Mouse (Mus musculus) midbrain, embryonic 16.5 days (tissue): ENCODE measurements around the gene Tubd1. TPM values are rescaled to one million over a fixed set of nuclear protein-coding genes. Genes with fewer than 3 reads are reported as not detected.

Experiments
- ATAC-seq: fragments of 200-750 bp; cut with Nextera tagmentation; 2 replicates; pipeline ENCODE4 v1.8.0; 2017; ENCODE audit warnings: moderate TSS enrichment
- H3K27ac ChIP-seq: fragments of 300-500 bp; sonication (generic); 2 replicates; pipeline ENCODE4 v1.5.1; 2014; ENCODE audit warnings: mild to moderate bottlenecking, low read length, mixed read lengths
- H3K27me3 ChIP-seq: fragments of 300-500 bp; sonication (generic); 2 replicates; pipeline ENCODE4 v1.6.1; 2014; ENCODE audit warnings: low read depth, low read length, mixed read lengths; ENCODE audit not compliant: control insufficient read depth, insufficient read depth
- H3K36me3 ChIP-seq: fragments of 300-500 bp; sonication (generic); 2 replicates; pipeline ENCODE4 v1.6.1; 2014; ENCODE audit warnings: mild to moderate bottlenecking, low read length, moderate library complexity, mixed read lengths; ENCODE audit not compliant: control insufficient read depth, insufficient read depth
- H3K4me1 ChIP-seq: fragments of 300-500 bp; sonication (generic); 2 replicates; pipeline ENCODE4 v1.6.1; 2014; ENCODE audit warnings: mild to moderate bottlenecking, low read length, mixed read lengths; ENCODE audit not compliant: control insufficient read depth, insufficient read depth
- H3K4me2 ChIP-seq: fragments of 300-500 bp; sonication (generic); 2 replicates; pipeline ENCODE4 v1.6.1; 2014; ENCODE audit warnings: mild to moderate bottlenecking, low read length, mixed read lengths
- H3K4me3 ChIP-seq: fragments of 300-500 bp; sonication (generic); 2 replicates; pipeline ENCODE4 v1.5.1; 2014; ENCODE audit warnings: low read depth, mild to moderate bottlenecking, low read length, moderate library complexity, mixed read lengths
- H3K9ac ChIP-seq: fragments of 300-500 bp; sonication (generic); 2 replicates; pipeline ENCODE4 v1.6.1; 2014; ENCODE audit warnings: low read depth, low read length, mixed read lengths
- H3K9me3 ChIP-seq: fragments of 300-500 bp; sonication (generic); replicated peaks from 2 replicates; pipeline ENCODE4 v1.6.1; 2014; ENCODE audit warnings: mild to moderate bottlenecking, low read length, mixed read lengths; ENCODE audit not compliant: control insufficient read depth, poor library complexity, severe bottlenecking
- WGBS: fragments of 180-500 bp; shearing (Covaris S2); extraction: QIAGEN DNeasy Blood & Tissue Kit; methylation state at CpG from one replicate; pipeline ENCODE4 v1.1.7; 2014; 5-methylcytosine and 5-hydroxymethylcytosine counted together
- polyA plus RNA-seq: library from polyadenylated mRNA; unstranded; fragments of >200 nt; fragmentation: Nextera tagmentation; extraction: Ambion mirVana; gene quantifications from 2 replicates; pipeline ENCODE4 v1.2.1, GENCODE M21; 2015

Gene Tubd1
- polyA plus RNA-seq, 1 experiment from 2014 or later: 6.4 TPM

DNA sequence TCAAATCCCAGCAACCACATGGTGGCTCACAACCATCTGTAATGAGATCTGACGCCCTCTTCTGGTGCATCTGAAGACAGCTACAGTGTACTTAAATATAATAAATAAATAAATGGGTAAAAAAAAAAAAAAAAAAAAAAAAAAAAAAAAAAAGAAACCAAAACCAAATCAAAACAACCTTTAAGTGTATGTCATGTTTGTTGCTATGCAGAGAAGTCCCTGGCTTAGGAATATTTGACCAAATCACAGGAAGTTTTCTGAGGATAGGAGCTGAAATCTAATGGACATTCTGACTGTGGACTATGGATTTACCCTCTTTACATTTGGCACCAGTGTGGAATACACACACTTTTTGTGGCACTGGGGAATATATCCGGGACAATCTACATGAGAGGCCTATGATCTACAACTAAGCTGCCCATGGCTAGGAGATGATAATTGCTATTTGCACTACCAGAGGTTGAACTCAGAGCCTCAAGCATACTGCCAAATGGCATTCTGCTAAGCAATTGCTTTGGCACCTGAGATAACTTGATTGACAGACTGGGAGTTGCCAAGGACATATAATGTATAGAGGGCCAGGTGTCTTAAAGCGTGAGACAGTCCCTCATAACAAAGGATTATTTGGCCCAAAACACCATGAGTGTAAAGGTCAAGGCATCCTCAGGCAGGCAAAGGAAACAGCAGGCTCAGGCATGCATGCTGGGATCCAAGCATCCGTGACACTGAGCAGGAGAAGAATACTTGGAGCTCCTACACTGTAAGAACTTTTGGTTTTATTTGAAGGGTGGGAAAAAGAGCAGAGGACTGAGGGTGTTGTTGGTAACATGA, 54.8 kb downstream of the Tubd1 start:
- H3K4me1 ChIP-seq: no peaks in the 10 kb centered on the region
- H3K27ac ChIP-seq: no peak overlapping the region
- no peaks in the 10 kb centered on the region for H3K27me3 ChIP-seq
- H3K4me2 ChIP-seq: no peak overlapping the region
- no peak overlapping the region for H3K9ac ChIP-seq
- H3K4me3 ChIP-seq: no peak overlapping the region
- no peaks in the 10 kb centered on the region for H3K36me3 ChIP-seq
- no peaks in the 10 kb centered on the region for H3K9me3 ChIP-seq
- no peak for ATAC-seq
- 75% methylated on average over 4 of the region's 4 CpGs for WGBS

DNA sequence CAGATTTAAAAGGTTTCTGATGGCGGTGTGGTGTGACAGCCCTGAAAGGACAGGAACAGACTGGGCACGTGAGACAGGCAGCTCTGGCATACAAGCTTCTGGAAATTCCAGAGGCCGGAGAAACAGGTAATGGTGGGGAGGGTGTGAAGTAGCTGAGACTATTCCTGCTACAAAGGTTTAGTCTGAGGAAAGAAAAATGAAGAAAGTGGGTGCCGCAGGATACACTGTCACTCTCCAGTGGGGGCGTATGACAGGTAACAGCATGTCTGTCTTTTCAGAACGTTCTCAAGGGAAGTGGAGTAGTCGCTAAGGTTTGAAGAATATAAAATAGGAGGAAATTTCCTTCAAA, 55.4 kb downstream of the Tubd1 start:
- no peaks in the 10 kb centered on the region for H3K27me3 ChIP-seq
- no peak overlapping the region for H3K27ac ChIP-seq
- no peak overlapping the region for H3K9ac ChIP-seq
- H3K4me1 ChIP-seq: no peaks in the 10 kb centered on the region
- no peak overlapping the region for H3K4me2 ChIP-seq
- WGBS: 92% methylated on average over 7 of the region's 7 CpGs
- H3K9me3 ChIP-seq: no peaks in the 10 kb centered on the region
- ATAC-seq: no peak
- no peaks in the 10 kb centered on the region for H3K36me3 ChIP-seq
- no peak overlapping the region for H3K4me3 ChIP-seq

DNA sequence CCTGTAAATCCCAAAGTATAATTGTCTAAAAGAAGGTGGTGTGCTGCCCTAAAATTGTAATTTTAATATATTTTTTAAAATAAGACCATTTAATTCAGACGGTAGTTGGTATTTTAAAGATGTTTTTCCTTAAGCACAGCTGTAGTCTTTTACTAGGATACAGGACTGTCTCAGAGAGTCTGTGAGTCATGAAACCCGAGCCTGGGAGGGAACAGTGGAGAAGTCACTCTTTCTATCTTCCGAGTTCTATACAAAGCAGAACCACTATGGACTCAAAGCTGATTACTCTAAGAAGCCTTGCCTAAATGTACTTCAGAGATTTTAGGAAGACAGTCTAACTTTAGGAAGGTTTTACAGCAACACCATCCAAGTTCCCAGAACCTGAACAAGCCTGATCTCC, 57.3 kb downstream of the Tubd1 start:
- no peak overlapping the region for H3K9ac ChIP-seq
- H3K4me3 ChIP-seq: no peak overlapping the region
- no peak overlapping the region for H3K27ac ChIP-seq
- WGBS: 63% methylated on average over 3 of the region's 3 CpGs
- peaks cover 7% of the 10 kb centered on the region for H3K36me3 ChIP-seq
- no peak for ATAC-seq
- H3K27me3 ChIP-seq: no peaks in the 10 kb centered on the region
- no peaks in the 10 kb centered on the region for H3K4me1 ChIP-seq
- no peaks in the 10 kb centered on the region for H3K9me3 ChIP-seq
- no peak overlapping the region for H3K4me2 ChIP-seq

DNA sequence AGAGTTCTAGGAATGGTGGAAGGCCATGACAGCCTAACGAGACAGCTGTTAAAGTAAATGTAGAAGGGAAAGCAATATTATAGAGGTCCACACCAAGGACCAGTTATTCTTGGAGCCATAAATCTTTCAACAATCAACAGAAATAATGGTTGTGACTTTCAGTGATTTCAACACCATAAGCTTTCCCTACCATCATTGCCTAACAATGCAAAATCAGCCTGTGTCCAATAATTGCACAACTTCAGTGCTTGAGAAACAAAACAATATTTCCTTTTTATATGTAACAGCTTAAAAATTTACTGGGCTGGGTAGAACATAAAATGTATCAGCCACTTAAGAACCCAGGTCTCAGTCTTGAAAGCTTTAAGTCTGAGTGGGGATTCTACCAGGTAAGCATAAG, 58.9 kb downstream of the Tubd1 start:
- H3K9ac ChIP-seq: no peak overlapping the region
- ATAC-seq: no peak
- WGBS: 100% methylated on average over 1 of the region's 1 CpGs

DNA sequence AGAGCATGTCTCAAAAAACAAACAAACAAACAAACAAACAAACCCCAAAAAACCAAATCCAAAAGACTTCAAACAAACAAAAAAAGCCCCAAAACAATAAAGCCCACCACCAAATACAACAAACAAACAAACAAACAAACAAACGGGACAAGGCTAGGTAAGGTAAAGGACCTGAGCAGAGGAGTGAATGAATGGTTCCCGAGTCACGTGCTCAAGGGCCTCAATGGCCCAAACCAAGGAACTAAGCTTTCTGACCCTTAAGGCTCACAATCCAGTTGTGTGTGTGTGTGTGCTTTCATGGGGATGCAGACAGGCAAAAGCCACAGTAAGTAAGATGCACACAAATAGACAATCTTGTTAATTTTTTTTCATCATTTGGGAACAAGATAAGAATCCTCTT, 59.5 kb downstream of the Tubd1 start:
- no peaks in the 10 kb centered on the region for H3K27me3 ChIP-seq
- H3K4me1 ChIP-seq: no peaks in the 10 kb centered on the region
- H3K9me3 ChIP-seq: no peaks in the 10 kb centered on the region
- H3K9ac ChIP-seq: no peak overlapping the region
- no peak overlapping the region for H3K27ac ChIP-seq
- peaks cover 7% of the 10 kb centered on the region for H3K36me3 ChIP-seq
- H3K4me2 ChIP-seq: no peak overlapping the region
- ATAC-seq: no peak
- no peak overlapping the region for H3K4me3 ChIP-seq
- 96% methylated on average over 3 of the region's 3 CpGs for WGBS

More for the DNA sequence above, 58.9 kb downstream of the Tubd1 start:
- Histone ChIP-seq H3K9me3 (no peaks in the 10 kb centered on the region), H3K27me3 (no peaks in the 10 kb centered on the region), H3K4me3 (no peak overlapping the region), H3K36me3 (peaks cover 7% of the 10 kb centered on the region), H3K4me1 (no peaks in the 10 kb centered on the region), H3K27ac (no peak overlapping the region), H3K4me2 (no peak overlapping the region)

DNA sequence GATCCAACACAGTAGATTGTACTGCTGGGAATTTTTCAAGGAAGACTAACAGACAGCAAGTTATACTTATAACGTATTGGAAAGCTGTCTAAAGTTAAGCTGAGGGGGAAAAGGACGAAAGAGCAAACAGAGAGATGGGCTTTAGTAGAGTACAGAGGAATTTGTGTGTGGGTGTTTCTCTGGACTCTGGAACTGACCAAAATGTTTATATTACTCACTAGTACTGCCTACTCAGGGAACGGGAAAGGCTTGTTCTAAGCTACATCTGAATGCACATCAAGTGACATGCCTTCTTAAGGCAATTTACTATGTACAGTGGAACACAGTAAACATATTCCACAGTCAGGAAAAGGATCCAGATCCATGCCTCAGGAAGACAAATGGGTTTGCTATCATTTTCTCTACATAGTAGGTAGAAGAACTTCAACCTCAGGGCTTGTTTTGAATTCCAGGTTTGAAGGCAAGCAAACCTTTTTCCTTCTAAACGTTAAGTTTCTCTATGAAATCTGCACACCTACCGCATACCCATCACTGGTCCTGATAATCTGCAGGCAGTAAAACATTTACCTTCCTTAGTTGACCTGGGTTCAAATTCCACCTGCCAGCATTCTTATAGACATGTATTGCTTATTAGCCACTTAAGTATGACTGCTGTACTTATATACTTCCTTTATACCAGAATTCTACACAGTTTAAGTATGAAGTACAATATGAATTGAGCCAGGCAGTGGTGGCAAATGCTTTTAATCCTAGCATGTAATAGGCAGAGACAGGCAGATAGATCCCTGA, 60.1 kb downstream of the Tubd1 start:
- Histone ChIP-seq H3K4me1 (no peaks in the 10 kb centered on the region), H3K9ac (no peak overlapping the region), H3K4me3 (no peak overlapping the region), H3K36me3 (peaks cover 8% of the 10 kb centered on the region), H3K9me3 (no peaks in the 10 kb centered on the region), H3K4me2 (no peak overlapping the region), H3K27me3 (no peaks in the 10 kb centered on the region), H3K27ac (no peak overlapping the region)
- ATAC-seq: no peak
- 92% methylated on average over 5 of the region's 5 CpGs for WGBS

DNA sequence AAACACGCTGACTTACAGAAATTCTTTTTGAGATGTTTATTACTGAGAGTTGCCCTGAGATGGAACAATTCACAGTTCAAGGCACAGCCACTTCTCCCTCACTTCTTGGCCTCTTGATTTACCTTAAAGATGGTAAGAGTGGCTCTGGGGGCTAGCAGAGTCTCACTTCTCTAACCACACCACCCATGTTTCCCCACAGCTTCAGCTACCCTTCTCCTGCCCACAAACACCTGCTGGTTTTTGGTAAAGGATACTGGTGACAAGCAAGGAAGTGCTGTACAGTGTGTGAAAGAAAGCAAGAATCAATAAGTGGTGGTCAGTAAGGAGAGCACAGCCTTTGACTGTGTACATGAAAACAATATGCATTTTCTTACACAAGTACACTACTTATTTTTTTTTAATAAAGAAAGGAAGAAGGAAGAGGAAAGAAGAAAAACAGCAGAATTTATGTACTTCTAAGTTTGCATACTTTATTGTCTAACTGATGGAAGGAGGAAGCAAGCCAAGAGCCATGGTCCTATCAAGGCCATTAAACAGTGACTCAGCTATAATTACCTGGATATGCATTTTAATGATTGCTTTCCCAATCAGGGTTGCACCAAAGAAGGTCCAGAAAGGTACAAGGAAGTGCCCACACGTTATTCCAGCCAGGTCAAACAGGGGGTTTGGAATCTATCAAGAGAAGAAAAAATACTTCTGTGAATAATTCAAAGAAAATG, 62.0 kb downstream of the Tubd1 start:
- no peak overlapping the region for H3K4me3 ChIP-seq
- H3K4me1 ChIP-seq: no peaks in the 10 kb centered on the region
- no peak overlapping the region for H3K4me2 ChIP-seq
- ATAC-seq: no peak
- H3K9ac ChIP-seq: no peak overlapping the region
- 97% methylated on average over 2 of the region's 2 CpGs for WGBS
- H3K36me3 ChIP-seq: peaks cover 11% of the 10 kb centered on the region
- H3K27me3 ChIP-seq: no peaks in the 10 kb centered on the region
- no peak overlapping the region for H3K27ac ChIP-seq
- H3K9me3 ChIP-seq: no peaks in the 10 kb centered on the region

DNA sequence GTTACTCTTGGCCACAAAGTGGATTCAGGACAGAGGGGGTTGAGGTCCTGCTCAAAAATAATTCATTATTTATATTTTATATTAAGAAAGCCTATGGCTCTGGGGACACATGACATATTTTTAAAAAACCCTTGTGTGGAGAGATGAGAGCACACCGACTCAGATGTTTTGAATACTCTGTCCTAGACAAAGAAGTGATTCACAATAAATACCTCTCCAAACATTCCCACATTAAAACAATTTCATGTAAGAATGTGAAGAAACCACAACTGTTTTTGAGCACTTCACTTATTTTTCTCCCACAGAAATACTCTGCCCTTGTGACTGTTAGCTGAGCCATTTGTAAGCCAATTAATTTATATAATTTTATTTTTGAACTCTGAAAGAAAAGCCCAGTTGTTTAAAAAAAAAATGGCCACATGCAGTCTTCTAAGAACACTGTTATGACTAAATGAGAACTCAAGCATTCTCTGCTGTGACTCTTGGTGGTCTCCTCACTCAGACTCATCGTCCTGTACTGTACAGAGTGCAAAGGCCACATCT, 63.1 kb downstream of the Tubd1 start:
- no peak overlapping the region for H3K4me3 ChIP-seq
- H3K27ac ChIP-seq: no peak overlapping the region
- ATAC-seq: no peak
- no peak overlapping the region for H3K9ac ChIP-seq
- H3K4me1 ChIP-seq: no peaks in the 10 kb centered on the region
- H3K36me3 ChIP-seq: peaks cover 11% of the 10 kb centered on the region
- WGBS: 87% methylated on average over 2 of the region's 2 CpGs
- no peaks in the 10 kb centered on the region for H3K27me3 ChIP-seq
- H3K9me3 ChIP-seq: no peaks in the 10 kb centered on the region
- no peak overlapping the region for H3K4me2 ChIP-seq
